Mouse (Mus musculus) thymus, adult 2 months (tissue): Measurements from ENCODE around the gene Atrnl1.

Experiments used
- CTCF ChIP-seq: fragments of 200-500 bp; IDR thresholded peaks from 2 replicates; pipeline ENCODE4 v1.5.1; 2012; ENCODE audit warnings: mild to moderate bottlenecking, control low read depth, low read length, moderate library complexity, borderline replicate concordance; ENCODE audit not compliant: control insufficient read depth, poor library complexity, insufficient read depth; ENCODE audit errors: extremely low read depth
- POLR2A ChIP-seq: fragments of 200-500 bp; IDR thresholded peaks from 2 replicates; pipeline ENCODE4 v1.6.1; 2012; ENCODE audit warnings: mild to moderate bottlenecking, low read length, control low read depth, moderate library complexity; ENCODE audit not compliant: control insufficient read depth, poor library complexity, insufficient read depth; ENCODE audit errors: extremely low read depth

GRCm38 (mm10) chr19:57927566-57928523 lies 317.0 kb downstream of the Atrnl1 start:
- TF ChIP-seq CTCF, result no peak
- no peak for TF ChIP-seq POLR2A
